Mouse (Mus musculus) spleen, adult 2 months (tissue): ENCODE data around the gene Mcl1.

Experiments
- CTCF ChIP-seq: fragments of 200-500 bp; IDR thresholded peaks from 2 replicates; pipeline ENCODE4 v1.5.1; 2011; ENCODE audit warnings: mild to moderate bottlenecking, inconsistent platforms; ENCODE audit not compliant: insufficient read depth, insufficient read length, insufficient replicate concordance; ENCODE audit errors: extremely low read depth
- POLR2A ChIP-seq: fragments of 200-500 bp; IDR thresholded peaks from 2 replicates; pipeline ENCODE4 v1.6.1; 2011; ENCODE audit warnings: low read depth, low read length, inconsistent platforms

DNA sequence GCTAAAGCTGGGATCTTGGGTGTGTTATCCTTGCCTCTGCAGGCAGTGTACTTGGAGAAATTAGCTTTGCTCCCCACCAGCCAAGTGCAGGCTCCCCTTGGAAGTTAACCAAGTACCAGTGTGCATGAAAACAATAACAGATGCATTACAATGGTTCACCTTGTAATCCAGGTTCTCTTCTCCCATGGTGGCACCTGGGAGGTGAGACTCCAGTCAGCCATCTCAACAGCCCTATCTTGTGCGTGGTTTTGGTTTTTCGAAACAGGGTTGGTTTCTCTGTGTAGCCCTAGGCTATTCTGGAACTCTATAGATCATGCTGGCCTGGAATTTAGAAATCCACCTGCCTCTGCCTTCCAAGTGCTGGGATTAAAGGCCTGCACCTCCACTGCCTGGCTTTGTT lies 4.9 kb downstream of the Mcl1 start:
- TF ChIP-seq POLR2A (no peak), CTCF (no peak)
